Mouse (Mus musculus) forebrain, embryonic 14.5 days (tissue): ENCODE results near the gene Smtn. TPM values are rescaled to one million over a fixed set of nuclear protein-coding genes. Genes with fewer than 3 reads are reported as not detected.

ENCODE experiments used
- ATAC-seq: fragments of 200-750 bp; cut with Nextera tagmentation; 2 replicates; pipeline ENCODE4 v1.8.0; 2017; ENCODE audit warnings: mild to moderate bottlenecking, moderate library complexity
- DNase-seq: peaks from one replicate; pipeline ENCODE4 v3.0.0-alpha.2; 2015; ENCODE audit warnings: low spot score
- H3K27ac ChIP-seq: fragments of 300-500 bp; sonication (generic); 2 replicates; pipeline ENCODE4 v1.5.1; 2014; ENCODE audit warnings: low read depth, mild to moderate bottlenecking, control low read depth, low read length, moderate library complexity
- H3K27me3 ChIP-seq: fragments of 300-500 bp; sonication (generic); replicated peaks from 2 replicates; pipeline ENCODE4 v1.6.1; 2014; ENCODE audit warnings: low read length, control low read depth, mixed read lengths; ENCODE audit not compliant: control insufficient read depth, insufficient read depth
- H3K36me3 ChIP-seq: fragments of 300-500 bp; sonication (generic); 2 replicates; pipeline ENCODE4 v1.6.1; 2014; ENCODE audit warnings: low read length, control low read depth; ENCODE audit not compliant: control insufficient read depth, insufficient read depth
- H3K4me1 ChIP-seq: fragments of 300-500 bp; sonication (generic); 2 replicates; pipeline ENCODE4 v1.6.1; 2014; ENCODE audit warnings: antibody characterized with exemption, low read length, control low read depth; ENCODE audit not compliant: control insufficient read depth, insufficient read depth
- H3K4me2 ChIP-seq: fragments of 300-500 bp; sonication (generic); 2 replicates; pipeline ENCODE4 v1.6.1; 2014; ENCODE audit warnings: mild to moderate bottlenecking, control low read depth, low read length
- H3K4me3 ChIP-seq: fragments of 300-500 bp; sonication (generic); 2 replicates; pipeline ENCODE4 v1.5.1; 2014; ENCODE audit warnings: low read depth, low read length, control low read depth
- H3K9ac ChIP-seq: fragments of 300-500 bp; sonication (generic); 2 replicates; pipeline ENCODE4 v1.6.1; 2014; ENCODE audit warnings: mild to moderate bottlenecking, low read length, control low read depth, moderate library complexity
- H3K9me3 ChIP-seq: fragments of 300-500 bp; sonication (generic); replicated peaks from 2 replicates; pipeline ENCODE4 v1.6.1; 2016; ENCODE audit warnings: low read length, control low read depth, mixed read lengths; ENCODE audit not compliant: control insufficient read depth
- WGBS: fragments of 180-500 bp; shearing (Covaris S2); extraction: QIAGEN DNeasy Blood & Tissue Kit; methylation state at CpG from one replicate; pipeline ENCODE4 v1.1.7; 2014; 5-methylcytosine and 5-hydroxymethylcytosine counted together
- polyA plus RNA-seq: library from polyadenylated mRNA; unstranded; fragments of >200 nt; fragmentation: Nextera tagmentation; extraction: Ambion mirVana; gene quantifications from 2 replicates; pipeline ENCODE4 v1.2.1, GENCODE M21; 2014

The Smtn gene
- polyA plus RNA-seq, 1 experiment from 2014 or later: 11.6 TPM

DNA sequence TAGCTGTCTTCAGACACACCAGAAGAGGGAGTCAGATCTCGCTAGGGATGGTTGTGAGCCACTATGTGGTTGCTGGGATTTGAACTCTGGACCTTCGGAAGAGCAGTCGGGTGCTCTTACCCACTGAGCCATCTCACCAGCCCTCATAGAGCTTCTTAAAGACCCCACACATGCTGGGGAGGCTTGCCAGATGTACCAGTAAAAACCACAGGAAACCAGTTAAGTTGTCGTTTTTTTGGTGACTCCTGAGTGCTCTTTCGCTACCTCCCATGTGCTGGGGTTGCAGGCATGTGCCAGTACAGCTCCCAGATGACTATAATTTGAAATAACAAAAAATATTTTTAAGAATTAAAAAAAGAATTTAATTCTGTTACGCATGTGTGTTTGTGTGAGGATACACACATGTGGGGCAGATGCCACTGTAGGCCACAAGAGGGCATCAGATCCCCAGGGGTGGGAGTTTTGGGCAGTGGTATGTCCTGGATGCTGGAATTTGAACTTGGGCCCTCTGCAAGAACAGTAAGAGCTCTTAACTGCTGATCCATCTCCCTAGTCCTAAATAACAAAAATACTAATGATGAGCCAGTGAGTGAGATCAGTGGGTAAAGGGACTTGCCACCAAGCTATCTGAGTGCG, 65.8 kb downstream of the Smtn start:
- Histone ChIP-seq H3K9me3 (no peaks in the 10 kb centered on the region), H3K27ac (no peak overlapping the region), H3K4me2 (no peak overlapping the region), H3K36me3 (no peaks in the 10 kb centered on the region), H3K4me1 (no peaks in the 10 kb centered on the region), H3K9ac (no peak overlapping the region), H3K27me3 (no peaks in the 10 kb centered on the region), H3K4me3 (no peak overlapping the region)
- DNase-seq (no peak), ATAC-seq (no peak)
- 89% methylated on average over 7 of the region's 7 CpGs for whole genome bisulfite sequencing

DNA sequence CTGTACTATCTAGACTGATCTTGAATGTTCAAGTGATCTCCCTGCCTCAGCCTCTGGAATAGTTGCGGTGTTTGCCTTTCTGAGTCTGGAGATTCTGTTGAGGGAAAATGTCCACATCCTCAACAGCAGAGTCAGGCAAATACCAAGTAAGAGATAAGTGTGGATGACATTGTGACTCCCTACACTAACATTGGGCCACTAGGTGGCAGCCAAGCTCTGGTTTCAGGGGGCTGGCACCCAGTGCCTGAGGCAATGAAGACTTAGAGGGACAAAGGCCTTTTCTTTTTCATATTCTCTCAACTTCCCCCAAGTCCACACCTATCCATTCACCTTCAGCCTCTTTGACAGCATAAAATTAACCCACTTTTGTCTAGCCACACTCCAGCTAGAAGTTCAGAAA, 67.9 kb downstream of the Smtn start:
- Histone ChIP-seq H3K9me3 (no peaks in the 10 kb centered on the region), H3K9ac (no peak overlapping the region), H3K4me3 (no peak overlapping the region), H3K36me3 (no peaks in the 10 kb centered on the region), H3K27ac (no peak overlapping the region), H3K27me3 (no peaks in the 10 kb centered on the region), H3K4me2 (no peak overlapping the region), H3K4me1 (no peaks in the 10 kb centered on the region)
- ATAC-seq (peak; percentile 72; the same call in 1 of the 2 replicates), DNase-seq (peak; percentile 91)
- whole genome bisulfite sequencing: 20% methylated on average over 1 of the region's 1 CpGs

DNA sequence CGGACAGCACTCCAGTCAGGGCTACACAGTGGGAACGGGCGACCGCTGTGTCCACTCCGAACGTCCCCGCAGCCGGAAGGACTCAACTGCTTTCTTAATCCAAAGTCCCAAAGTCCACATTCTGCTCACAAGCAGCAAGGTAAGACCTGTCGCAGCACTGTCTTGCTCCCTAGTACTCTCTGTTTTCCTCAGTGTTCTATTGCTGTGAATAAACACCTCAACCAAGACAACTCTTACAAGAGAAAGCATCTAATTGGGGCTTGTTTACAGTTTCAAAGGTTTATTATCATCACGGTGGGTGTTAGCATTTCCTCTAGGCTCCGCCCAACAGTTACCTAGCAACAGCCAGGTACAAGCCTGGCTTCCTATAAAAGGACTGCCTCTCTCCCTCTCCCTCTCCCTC, 69.0 kb downstream of the Smtn start:
- H3K4me2 ChIP-seq: no peak overlapping the region
- H3K4me1 ChIP-seq: no peaks in the 10 kb centered on the region
- no peak overlapping the region for H3K4me3 ChIP-seq
- no peaks in the 10 kb centered on the region for H3K9me3 ChIP-seq
- 21% methylated on average over 11 of the region's 11 CpGs for WGBS
- ATAC-seq (no peak), DNase-seq (no peak)
- H3K27ac ChIP-seq: no peak overlapping the region
- no peaks in the 10 kb centered on the region for H3K36me3 ChIP-seq
- H3K9ac ChIP-seq: no peak overlapping the region
- no peaks in the 10 kb centered on the region for H3K27me3 ChIP-seq

Other genes with a start within 250 kb of the Smtn start
- 27.8 TPM in 2 replicates for gene Pik3ip1, start 210.2 kb downstream of the Smtn start, polyA plus RNA-seq
- 88.4 and 102 TPM in 2 replicates for gene Limk2, start 131.4 kb downstream of the Smtn start, polyA plus RNA-seq
- 52.3 and 56.2 TPM in 2 replicates for gene Rnf185, start 88.2 kb downstream of the Smtn start, polyA plus RNA-seq
- gene Pla2g3, start 52.3 kb downstream of the Smtn start, polyA plus RNA-seq: 0.44 and 0.59 TPM in 2 replicates
- 1.4 and 2.1 TPM in 2 replicates for gene Inpp5j, start 35.8 kb downstream of the Smtn start, polyA plus RNA-seq
- 42.0 and 49.1 TPM in 2 replicates for gene Selenom, start 25.9 kb downstream of the Smtn start, polyA plus RNA-seq
- 25.1 and 29.8 TPM in 2 replicates for gene Morc2a, start 108.6 kb upstream of the Smtn start, polyA plus RNA-seq